ENCODE assay signal across 7 mouse cellular contexts in the genomic region with DNA sequence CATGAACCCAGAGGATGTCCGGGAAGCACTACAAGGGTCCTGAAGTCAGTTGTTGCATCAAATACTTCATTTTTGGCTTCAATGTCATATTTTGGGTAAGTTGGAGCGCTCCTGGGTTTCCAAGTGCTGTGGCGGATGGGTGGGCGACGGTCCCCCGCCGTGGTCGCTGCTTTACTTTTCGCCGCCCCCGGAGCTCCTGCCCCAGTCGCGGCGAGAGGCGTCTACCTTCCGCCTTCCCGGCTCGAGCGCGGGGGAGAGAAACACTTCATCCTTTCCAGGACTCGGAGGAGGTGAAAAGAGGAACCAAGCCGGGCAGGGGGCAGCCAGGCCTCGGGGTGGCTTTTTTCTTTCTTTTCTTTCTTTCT. TPM values are rescaled to one million over a fixed set of nuclear protein-coding genes. Genes with fewer than 3 reads are reported as not detected.
DNase-seq lines count a peak whose midpoint lies in the region; TF ChIP-seq lines count a peak whose summit lies in the region.

No protein-coding gene starts in this region.

- H3K27me3 ChIP-seq in C2C12 (ENCODE audit: control insufficient read depth, insufficient read depth, insufficient read length) = no peaks in the 10 kb centered on the region
- H3K27me3 ChIP-seq in liver, adult 2 months (ENCODE audit: control insufficient read depth, insufficient read depth, low read length) = peaks cover 3% of the 10 kb centered on the region; the same call in 1 of the 2 replicates

- peak overlapping the region; percentile 70 for H3K9ac ChIP-seq in liver, adult 2 months (ENCODE audit: low read depth, low read length)

- DNase-seq in 3T3-L1 (ENCODE audit: low read depth, low spot score) = peak; percentile 30
- DNase-seq in heart, postnatal 10 days = peak; percentile 45 to 51
- no peak for DNase-seq in liver, adult 2 months (ENCODE audit: extremely low read depth, low read depth, low spot score)
- DNase-seq in neural tube, embryonic 10.5 days (ENCODE audit: extremely low spot score, low spot score) = peak; percentile 69
- DNase-seq in frontal cortex, postnatal 25 days (ENCODE audit: low spot score in 2 of 2) = no peak

- peaks cover 46% of the 10 kb centered on the region for H3K79me2 ChIP-seq in C2C12 (ENCODE audit: control insufficient read depth, insufficient read depth)
- no peaks in the 10 kb centered on the region for H3K79me2 ChIP-seq in liver, adult 2 months (ENCODE audit: control insufficient read depth, insufficient read depth, low read length)

- peaks cover 26% of the 10 kb centered on the region for H3K79me3 ChIP-seq in C2C12 (ENCODE audit: low read depth)

- peak overlapping the region; percentile 63 for H3K4me3 ChIP-seq in C2C12 (ENCODE audit: insufficient read depth, poor library complexity, severe bottlenecking)
- peak overlapping the region; percentile 55 for H3K4me3 ChIP-seq in cortical plate, adult 2 months (ENCODE audit: insufficient read depth, low read length)
- peak overlapping the region; percentile 73 for H3K4me3 ChIP-seq in liver, adult 2 months (ENCODE audit: insufficient read depth, low read depth, low read length)

- H3K36me3 ChIP-seq in C2C12 (ENCODE audit: control insufficient read depth, insufficient read depth) = no peaks in the 10 kb centered on the region
- no peaks in the 10 kb centered on the region for H3K36me3 ChIP-seq in liver, adult 2 months (ENCODE audit: control insufficient read depth, insufficient read depth, low read length)

- peak overlapping the region; percentile 89 for H3ac ChIP-seq in C2C12 (ENCODE audit: control insufficient read depth, insufficient read length, low read depth)

- TF ChIP-seq CTCF in C2C12 (IDR thresholded peaks at IDR 0.05; ENCODE audit: control insufficient read depth, insufficient read depth, insufficient read length) = no peak
- no peak for TF ChIP-seq CTCF in cortical plate, adult 2 months (IDR thresholded peaks at IDR 0.05; ENCODE audit: extremely low read depth, insufficient read depth, low read length)
- TF ChIP-seq CTCF in liver, adult 2 months (IDR thresholded peaks at IDR 0.05; ENCODE audit: low read depth, low read length) = no peak

- TF ChIP-seq POLR2A in cortical plate, adult 2 months (IDR thresholded peaks at IDR 0.05; ENCODE audit: extremely low read depth, insufficient read depth, low read length) = no peak
- TF ChIP-seq POLR2A in liver, adult 2 months (IDR thresholded peaks at IDR 0.05; ENCODE audit: extremely low read depth, insufficient read depth, low read length) = no peak

- H3K4me1 ChIP-seq in cortical plate, adult 2 months (ENCODE audit: control insufficient read depth, insufficient read depth, low read length) = peaks cover 4% of the 10 kb centered on the region; the same call in 1 of the 2 replicates
- peaks cover 4% of the 10 kb centered on the region; the same call in 1 of the 2 replicates for H3K4me1 ChIP-seq in liver, adult 2 months (ENCODE audit: control insufficient read depth, insufficient read depth, low read length)

- peak overlapping the region; percentile 95 for H3K27ac ChIP-seq in cortical plate, adult 2 months (ENCODE audit: insufficient read depth, low read length)
- no peak overlapping the region for H3K27ac ChIP-seq in liver, adult 2 months (replicated peaks; ENCODE audit: insufficient read depth, low read depth, low read length)

- WGBS in liver, adult 2 months = under 1% methylated on average over 23 of the region's 23 CpGs

- intact Hi-C loops in heart, postnatal 10 days (cut with DNase I) = loop anchor here (5.0 to 10.0 kb wide), 4 partner anchors 70 to 332 kb away; a partner anchor contains a TSS

TF ChIP-seq in C2C12, 6 proteins besides CTCF, POLR2A, EP300 and RAD21:
- TF ChIP-seq MYOD1 (IDR thresholded peaks at IDR 0.05; ENCODE audit: control insufficient read depth, insufficient read length, low read depth) (no peak), FOSL1 (IDR thresholded peaks at IDR 0.05; ENCODE audit: insufficient read depth, low read length, poor library complexity, severe bottlenecking) (no peak), MYOG (IDR thresholded peaks at IDR 0.05; ENCODE audit: control insufficient read depth, extremely low read depth, insufficient read length) (no peak), CEBPB (IDR thresholded peaks at IDR 0.05; ENCODE audit: low read depth) (no peak), USF1 (IDR thresholded peaks at IDR 0.05; ENCODE audit: low read depth) (no peak), MAX (IDR thresholded peaks at IDR 0.05) (no peak)

RNA-seq across cellular contexts. Expression of a gene that starts 0.6 kb away (rescaled TPM):
- 35.7 TPM for polyA plus RNA-seq in C2C12 (2012; fragmentation: generic; extraction: Trizol)
- polyA plus RNA-seq in cortical plate, adult 2 months (2012; rRNA removed) = 224 and 226 TPM in 2 replicates
- total RNA-seq in heart, postnatal 10 days (2021) = 10 to 100 TPM; 12.4 to 13.7 TPM
- 0.65 and 0.94 TPM in 2 replicates for total RNA-seq in liver, adult 2 months (2014; rRNA removed)
- polyA plus RNA-seq in liver, adult 2 months (2012; rRNA removed) = 0.42 and 0.48 TPM in 2 replicates

Comparison
In these comparisons a context has a peak if more than half of its experiments do, and no peak if none do; other contexts are left out.
1. DNase-seq: peak in 3T3-L1 (single experiment), heart, postnatal 10 days (2 of 2) and neural tube, embryonic 10.5 days (single experiment); none in liver, adult 2 months (single experiment) and frontal cortex, postnatal 25 days (0 of 2).
2. RNA of a gene that starts 0.6 kb away (polyA plus RNA-seq): 224 to 226 TPM in cortical plate, adult 2 months and 35.7 TPM in C2C12 (single experiment); 0.42 to 0.48 TPM in liver, adult 2 months; every median in the first group is over 10 times any median in the second.
3. Peak in every context shown above with its lines, with median percentiles within 50 percentile points of each other: H3K4me3 ChIP-seq.